Mouse (Mus musculus): Measurements from ENCODE around the gene Olfm2.

DNA sequence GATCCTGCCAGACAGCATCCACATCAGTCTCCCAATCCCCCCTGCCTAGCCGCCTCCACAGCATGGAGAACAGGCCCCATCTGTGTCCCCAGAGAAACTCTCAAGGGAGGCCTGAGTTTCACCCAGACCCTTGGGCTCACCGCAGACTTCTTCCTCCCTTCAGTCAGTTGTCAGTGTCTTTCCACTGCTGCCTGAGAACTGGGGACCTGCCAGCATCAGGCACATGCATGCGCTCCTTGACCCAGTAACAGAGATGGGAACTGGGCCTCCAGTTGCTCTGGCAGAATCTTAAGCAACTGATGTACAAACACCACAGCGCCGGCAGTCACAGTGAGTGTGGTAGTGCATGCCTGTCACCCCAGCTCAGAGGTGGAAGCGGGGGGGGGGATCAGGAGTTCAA lies 12.7 kb upstream of the Olfm2 start:
- TF ChIP-seq POLR2A (IDR thresholded peaks at IDR 0.05; ENCODE audit: insufficient read length, low read depth) (no peak), E2F4 (IDR thresholded peaks at IDR 0.05; ENCODE audit: insufficient read depth) (no peak), POLR2AphosphoS2 (IDR thresholded peaks at IDR 0.05; ENCODE audit: insufficient read length, low read depth) (no peak), MYOG (IDR thresholded peaks at IDR 0.05; ENCODE audit: control insufficient read depth in 1 of 3, insufficient read depth in 1 of 3, insufficient read length in 2 of 3, low read depth in 2 of 3) (no peak), TCF12 (IDR thresholded peaks at IDR 0.05; ENCODE audit: insufficient read depth, poor library complexity, severe bottlenecking) (no peak), MAX (IDR thresholded peaks at IDR 0.05; ENCODE audit: low read depth) (no peak), SRF (IDR thresholded peaks at IDR 0.05; ENCODE audit: control insufficient read depth, insufficient read length, low read depth) (no peak), TCF3 (IDR thresholded peaks at IDR 0.05; ENCODE audit: insufficient read length, low read depth) (no peak), CEBPB (IDR thresholded peaks at IDR 0.05; ENCODE audit: insufficient read depth, poor library complexity, severe bottlenecking) (no peak), USF1 (IDR thresholded peaks at IDR 0.05; ENCODE audit: low read depth) (no peak), REST (IDR thresholded peaks at IDR 0.05; ENCODE audit: insufficient read depth, insufficient read length) (no peak)

All from myocyte (in vitro differentiated cells).